Mouse (Mus musculus) CH12.LX (cell line): ENCODE measurements around the gene Ctdspl. TPM values are rescaled to one million over a fixed set of nuclear protein-coding genes. Genes with fewer than 3 reads are reported as not detected.
A peak's percentile ranks its signal among the peaks of the same experiment; 100 is the strongest.

Source experiments
- DNase-seq: peaks from one replicate; pipeline ENCODE4 v3.0.0-alpha.2; 2013; ENCODE audit errors: extremely low read depth
- H3K27ac ChIP-seq: 2 replicates; pipeline ENCODE4 v1.5.1; 2012; ENCODE audit warnings: low read depth, mild to moderate bottlenecking, control low read depth, moderate library complexity; ENCODE audit not compliant: insufficient read depth
- H3K27me3 ChIP-seq: replicated peaks from 2 replicates; pipeline ENCODE3; 2012; ENCODE audit warnings: inconsistent platforms
- H3K36me3 ChIP-seq, 2 experiments: replicated peaks in 1 of 2; 2 replicates each; pipeline versions ENCODE3 to v1.6.1; 2012; ENCODE audit warnings: inconsistent platforms in 1 of 2, low read length in 1 of 2, mild to moderate bottlenecking in 1 of 2, mixed read lengths in 1 of 2, moderate library complexity in 1 of 2; ENCODE audit not compliant: control insufficient read depth in 1 of 2, insufficient read depth in 1 of 2
- H3K4me1 ChIP-seq, 2 experiments: 2 replicates each; pipeline ENCODE4 v1.6.1; 2012; ENCODE audit warnings: inconsistent platforms in 1 of 2, moderate library complexity in 1 of 2; ENCODE audit not compliant: insufficient read depth in 2 of 2, control insufficient read depth in 1 of 2
- H3K4me2 ChIP-seq: 2 replicates; pipeline ENCODE4 v1.6.1; 2012; ENCODE audit warnings: low read depth, mild to moderate bottlenecking, control low read depth; ENCODE audit not compliant: poor library complexity, insufficient read depth, severe bottlenecking
- H3K4me3 ChIP-seq, 3 experiments: fragments of 150-350 bp in 1 of 3; sonication (generic) in 1 of 3; replicated peaks in 1 of 3; 2 replicates each; pipeline versions ENCODE3 to v1.5.1; 2011 to 2012; ENCODE audit warnings: low read depth in 2 of 3, low read length in 2 of 3, mild to moderate bottlenecking in 2 of 3, moderate library complexity in 2 of 3, control low read depth in 1 of 3, improper control_type of control experiment in 1 of 3, inconsistent platforms in 1 of 3, mixed read lengths in 1 of 3; ENCODE audit not compliant: poor library complexity in 1 of 3
- H3K79me2 ChIP-seq: replicated peaks from 2 replicates; pipeline ENCODE4 v1.6.1; 2012; ENCODE audit warnings: mild to moderate bottlenecking, moderate library complexity; ENCODE audit not compliant: control insufficient read depth, poor library complexity, insufficient read depth, severe bottlenecking; ENCODE audit errors: extremely low read depth
- H3K9ac ChIP-seq: 2 replicates; pipeline ENCODE4 v1.6.1; 2012; ENCODE audit warnings: low read depth, mild to moderate bottlenecking, control low read depth, moderate library complexity; ENCODE audit not compliant: insufficient read depth
- H3K9me3 ChIP-seq: replicated peaks from 2 replicates; pipeline ENCODE3; 2012; ENCODE audit warnings: low read length, inconsistent platforms, mixed read lengths
- BHLHE40 ChIP-seq: IDR thresholded peaks from 2 replicates; pipeline ENCODE4 v1.6.1; 2011; ENCODE audit warnings: mild to moderate bottlenecking, low read depth, low read length, improper control_type of control experiment
- CHD2 ChIP-seq: IDR thresholded peaks from 2 replicates; pipeline ENCODE4 v1.6.1; 2011; ENCODE audit warnings: low read length, improper control_type of control experiment
- JUN ChIP-seq: IDR thresholded peaks from 2 replicates; pipeline ENCODE4 v1.6.1; 2011; ENCODE audit warnings: low read depth, mild to moderate bottlenecking, low read length, improper control_type of control experiment, moderate library complexity; ENCODE audit not compliant: insufficient read depth
- KAT2A ChIP-seq: IDR thresholded peaks from 2 replicates; pipeline ENCODE4 v1.6.1; 2012; ENCODE audit warnings: low read length, improper control_type of control experiment, inconsistent platforms; ENCODE audit not compliant: insufficient replicate concordance
- MAFK ChIP-seq: IDR thresholded peaks from 2 replicates; pipeline ENCODE4 v1.6.1; 2011; ENCODE audit warnings: low read length, improper control_type of control experiment; ENCODE audit not compliant: insufficient replicate concordance
- MYC ChIP-seq: IDR thresholded peaks from 2 replicates; pipeline ENCODE4 v1.6.1; 2011; ENCODE audit warnings: low read depth, mild to moderate bottlenecking, improper control_type of control experiment, low read length
- NRF1 ChIP-seq: IDR thresholded peaks from 2 replicates; pipeline ENCODE4 v1.6.1; 2014; ENCODE audit warnings: low read depth, mild to moderate bottlenecking, inconsistent platforms, low read length, improper control_type of control experiment, moderate library complexity
- TBP ChIP-seq: conservative IDR thresholded peaks from 2 replicates; pipeline ENCODE4 v1.6.1; 2011; ENCODE audit warnings: low read depth, low read length, improper control_type of control experiment
- TCF12 ChIP-seq: IDR thresholded peaks from 2 replicates; pipeline ENCODE4 v1.6.1; 2014; ENCODE audit warnings: low read depth, mild to moderate bottlenecking, inconsistent platforms, low read length, improper control_type of control experiment
- UBTF ChIP-seq: IDR thresholded peaks from 2 replicates; pipeline ENCODE4 v1.6.1; 2012; ENCODE audit warnings: low read depth, mild to moderate bottlenecking, inconsistent platforms, low read length, improper control_type of control experiment, moderate library complexity
- USF1 ChIP-seq: IDR thresholded peaks from 2 replicates; pipeline ENCODE4 v1.6.1; 2014; ENCODE audit warnings: low read depth, mild to moderate bottlenecking, inconsistent platforms, low read length, improper control_type of control experiment
- dilution Hi-C: fragments of 300-500 bp; cut with MboI; formaldehyde crosslinking; loops from 2 replicates; pipeline ENCODE4 v1.14.3; 2020; ENCODE audit warnings: low sequenced_read_pairs; ENCODE audit not compliant: extremely low pct_unique_long_range_greater_than_20kb, extremely low pct_ligation_motif_present
- in situ Hi-C: fragments of 300-500 bp; cut with MboI; formaldehyde crosslinking; loops from 3 replicates; pipeline ENCODE4 v1.14.3; 2019; ENCODE audit warnings: low sequenced_read_pairs, low pct_ligation_motif_present, low pct_unique_long_range_greater_than_20kb, mixed read lengths
- polyA plus RNA-seq: library from polyadenylated mRNA; unstranded; fragments of >175 nt; gene quantifications from 2 replicates; pipeline ENCODE4 v1.2.1, GENCODE M21; 2012; ENCODE audit warnings: low read depth; ENCODE audit not compliant: insufficient read length
- total RNA-seq, 2 experiments: library from RNA; depleted of rRNA; stranded (reverse); fragments of 300-350 nt in 1 of 2; fragments of >200 nt in 1 of 2; gene quantifications; 2 replicates each; pipeline ENCODE4 v1.2.3; 2012 to 2014

The Ctdspl gene
- total and polyA plus RNA-seq, 3 experiments, result not detected

GRCm38 (mm10) chr9:118881946-118882284 lies 44.3 kb upstream of the Ctdspl start:
- no peaks in the 10 kb centered on the region for H3K9me3 ChIP-seq
- H3K4me1 ChIP-seq, result peaks cover 0 to 14% of the 10 kb centered on the region in 2 experiments; a peak in 2 of 4 replicates
- no peak overlapping the region for H3K27ac ChIP-seq
- H3K4me2 ChIP-seq, result peak overlapping the region; percentile 31; the same call in 1 of the 2 replicates
- peak; percentile 6 for DNase-seq
- TF ChIP-seq TBP (no peak), BHLHE40 (0 out of 2 replicates have a peak, but pooled peaks have one; percentile 10), CHD2 (no peak)
- H3K36me3 ChIP-seq, result no peaks in the 10 kb centered on the region
- no peak overlapping the region for H3K9ac ChIP-seq
- in situ Hi-C loops (no loop called here), dilution Hi-C loops (no loop called here)
- H3K27me3 ChIP-seq, result peaks cover 83% of the 10 kb centered on the region
- no peak overlapping the region for H3K4me3 ChIP-seq
- H3K79me2 ChIP-seq, result no peaks in the 10 kb centered on the region

GRCm38 (mm10) chr9:118883150-118883549 lies 43.1 kb upstream of the Ctdspl start:
- Histone ChIP-seq H3K9ac (no peak overlapping the region), H3K4me3 (no peak overlapping the region), H3K9me3 (peaks cover 3% of the 10 kb centered on the region), H3K4me1 (peaks cover 0 to 14% of the 10 kb centered on the region in 2 experiments; a peak in 2 of 4 replicates), H3K27ac (no peak overlapping the region), H3K4me2 (no peak overlapping the region), H3K27me3 (peaks cover 77% of the 10 kb centered on the region), H3K79me2 (no peaks in the 10 kb centered on the region), H3K36me3 (no peaks in the 10 kb centered on the region)
- TF ChIP-seq TCF12 (0 out of 2 replicates have a peak, but pooled peaks have one; percentile 30), MAFK (peak; percentile 72; the same call in 1 of the 2 replicates), UBTF (no peak), BHLHE40 (peak; percentile 75), MYC (no peak), JUN (no peak)
- dilution Hi-C loops, result no loop called here
- DNase-seq, result peak; percentile 51
- in situ Hi-C loops, result no loop called here

- in situ Hi-C loops, result no loop called here
- H3K9me3 ChIP-seq, result peaks cover 3% of the 10 kb centered on the region
These were observed 40.5 kb upstream of the Ctdspl start for GRCm38 (mm10) chr9:118885785-118886184.

More at GRCm38 (mm10) chr9:118885785-118886184, 40.5 kb upstream of the Ctdspl start:
- H3K4me3 ChIP-seq, result no peak overlapping the region
- peaks cover 77% of the 10 kb centered on the region for H3K27me3 ChIP-seq
- no peak overlapping the region for H3K9ac ChIP-seq
- DNase-seq, result no peak
- dilution Hi-C loops, result no loop called here
- no peaks in the 10 kb centered on the region for H3K79me2 ChIP-seq
- no peak overlapping the region for H3K27ac ChIP-seq
- H3K36me3 ChIP-seq, result no peaks in the 10 kb centered on the region
- TF ChIP-seq MAFK, result no peak
- no peak for TF ChIP-seq KAT2A
- TF ChIP-seq UBTF, result no peak
- TF ChIP-seq NRF1, result no peak
- TF ChIP-seq USF1, result no peak
- no peak for TF ChIP-seq BHLHE40
- peaks cover 0 to 14% of the 10 kb centered on the region in 2 experiments; a peak in 2 of 4 replicates for H3K4me1 ChIP-seq
- H3K4me2 ChIP-seq, result no peak overlapping the region
